Mouse (Mus musculus) megakaryocyte, embryonic 14.5 days (primary cell): ENCODE measurements around the gene Kitl.

Experiments
- FLI1 ChIP-seq: IDR thresholded peaks from 2 replicates; pipeline ENCODE4 v1.6.1; 2012; ENCODE audit warnings: low read length, inconsistent platforms, mixed read lengths
- GATA1 ChIP-seq: IDR thresholded peaks from 3 replicates; pipeline ENCODE4 v1.6.1; 2012; ENCODE audit warnings: mixed read lengths, low read length, inconsistent platforms, borderline replicate concordance

GRCm38 (mm10) chr10:100009681-100010080, 5.7 kb upstream of the Kitl start:
- TF ChIP-seq GATA1 (no peak), FLI1 (no peak)
